Mouse (Mus musculus): ENCODE results near the gene Eva1a. TPM values are rescaled to one million over a fixed set of nuclear protein-coding genes. Genes with fewer than 3 reads are reported as not detected.

Gene Eva1a
- total RNA-seq, 4 experiments from 2014 or later, result 10.2 to 13.8 (median 13.0) TPM

DNA sequence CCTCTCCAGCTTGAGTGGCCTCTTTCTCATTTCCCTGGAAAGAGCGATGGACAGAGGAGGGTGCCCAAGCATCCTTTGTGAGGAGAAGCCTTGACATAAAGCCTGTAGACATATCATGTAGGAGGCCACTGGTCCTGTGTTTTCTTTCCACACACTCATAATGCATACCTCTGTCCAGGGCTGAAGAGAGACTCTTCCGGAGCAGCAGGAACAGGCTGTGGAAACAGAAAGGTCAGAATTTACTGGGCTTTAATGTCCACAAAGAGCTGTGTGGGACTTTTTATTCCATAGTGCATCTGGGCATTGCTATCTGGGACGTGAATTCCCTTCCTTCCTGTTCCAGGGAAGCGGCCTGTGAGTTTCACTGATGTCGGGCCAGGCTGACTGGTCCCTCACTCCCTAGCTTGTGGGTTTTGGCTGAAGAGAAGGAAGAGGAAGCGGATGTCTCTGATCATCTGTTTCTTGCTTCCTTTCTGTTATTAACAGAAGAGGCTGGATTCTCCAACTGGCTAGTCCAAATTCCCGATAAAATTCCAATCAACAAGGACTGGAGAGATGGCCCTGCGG, 25.8 kb downstream of the Eva1a start:
- no peak for DNase-seq (ENCODE audit: low spot score in 2 of 2)

DNA sequence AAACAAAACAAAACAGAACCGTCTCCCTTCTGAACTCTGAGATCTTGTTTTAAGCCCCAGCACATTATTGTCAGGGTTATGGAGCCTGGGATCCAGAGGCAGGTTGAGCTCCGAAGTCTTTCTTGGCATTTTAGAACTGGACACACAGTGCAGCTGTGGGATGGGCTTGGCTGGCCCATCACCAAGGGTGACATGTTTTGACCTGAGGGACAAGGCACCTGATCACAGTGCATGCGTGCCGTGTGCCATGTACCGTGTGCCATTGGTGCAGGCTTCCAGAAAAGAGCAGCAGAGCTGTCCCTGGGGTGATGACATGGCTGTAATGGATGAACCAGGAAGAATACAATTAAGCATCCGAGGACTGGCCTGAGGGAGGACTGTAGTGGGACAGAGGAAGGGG, 29.6 kb downstream of the Eva1a start:
- no peak for DNase-seq (ENCODE audit: low spot score in 2 of 2)

DNA sequence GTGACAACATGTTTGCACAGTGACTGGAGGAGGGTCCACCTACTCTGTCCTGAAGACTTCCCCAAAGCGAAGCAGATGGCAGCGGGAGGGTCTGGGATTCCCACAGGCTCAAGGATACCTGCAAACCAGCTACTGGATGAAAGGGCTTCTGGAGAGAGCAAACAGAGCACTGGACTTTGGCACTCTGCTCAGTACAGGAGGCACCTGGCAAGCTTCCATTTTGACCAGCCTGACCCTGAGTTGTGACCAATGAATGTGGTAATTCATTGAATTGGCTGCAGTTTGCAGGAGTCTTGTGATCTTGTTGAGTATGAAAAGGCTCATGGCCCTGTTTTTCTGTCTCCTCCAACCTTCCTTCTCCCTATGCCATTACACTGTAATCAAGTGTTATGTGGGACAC, 32.2 kb downstream of the Eva1a start:
- peak; percentile 7 to 47 for DNase-seq (ENCODE audit: low spot score in 2 of 2)

DNA sequence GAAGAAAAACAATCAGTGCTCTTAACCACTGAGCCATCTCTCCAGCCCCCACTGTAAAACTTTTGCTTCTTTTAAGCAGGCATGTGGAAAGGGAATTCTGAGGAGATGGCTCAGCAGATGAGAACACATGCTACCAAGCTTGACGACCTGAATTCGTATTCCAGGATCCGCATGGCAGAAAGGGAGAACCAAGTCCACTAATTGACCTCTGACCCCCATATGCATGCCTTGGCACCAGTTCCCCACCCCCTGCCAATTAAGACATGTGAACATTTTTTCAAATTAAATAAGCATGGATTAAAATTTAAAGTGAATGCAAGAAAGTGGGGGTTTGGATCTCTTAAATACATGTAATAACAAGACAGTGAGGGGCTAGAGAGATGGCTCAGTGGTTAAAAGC, 32.7 kb downstream of the Eva1a start:
- no peak for DNase-seq (ENCODE audit: low spot score in 2 of 2)

DNA sequence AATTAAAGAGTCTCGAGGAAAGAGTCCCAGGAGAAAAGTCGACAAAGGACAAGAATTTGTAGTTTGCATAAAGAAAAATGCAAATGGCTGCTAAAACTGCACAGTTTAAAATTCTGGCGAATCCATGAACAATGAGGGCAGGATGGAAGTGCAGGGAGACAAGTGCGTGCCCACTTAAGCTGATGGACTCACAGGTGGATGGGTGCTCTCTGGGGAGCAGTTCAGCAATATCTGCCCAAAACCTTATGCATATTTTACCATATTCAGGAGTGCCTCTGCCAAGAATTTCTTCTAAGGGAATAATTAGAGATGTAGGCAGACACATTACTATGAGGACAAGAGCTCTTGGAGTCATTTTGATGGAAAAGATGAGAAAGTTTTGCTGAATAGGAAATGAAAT, 35.5 kb downstream of the Eva1a start:
- no peak for DNase-seq (ENCODE audit: low spot score in 2 of 2)

DNA sequence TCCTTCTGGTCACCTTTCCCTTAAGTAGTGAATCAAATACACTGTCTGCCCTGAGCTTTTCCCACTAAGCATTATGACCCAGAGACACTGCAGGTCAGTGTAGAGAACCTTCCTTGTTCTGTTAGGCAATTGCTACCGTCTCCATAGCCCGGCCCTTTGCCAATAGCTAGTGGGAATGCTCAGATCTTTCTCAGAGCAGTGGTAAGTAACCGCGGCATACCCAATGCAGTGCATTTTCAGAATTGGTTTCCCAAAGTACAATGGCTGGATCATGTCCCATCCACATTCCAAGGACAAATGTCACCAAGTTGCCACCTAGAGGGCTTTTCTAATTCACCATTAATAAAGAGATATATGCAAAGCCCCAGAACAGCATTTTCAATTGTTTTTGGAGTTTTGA, 38.0 kb downstream of the Eva1a start:
- no peak for DNase-seq (ENCODE audit: low spot score in 2 of 2)

DNA sequence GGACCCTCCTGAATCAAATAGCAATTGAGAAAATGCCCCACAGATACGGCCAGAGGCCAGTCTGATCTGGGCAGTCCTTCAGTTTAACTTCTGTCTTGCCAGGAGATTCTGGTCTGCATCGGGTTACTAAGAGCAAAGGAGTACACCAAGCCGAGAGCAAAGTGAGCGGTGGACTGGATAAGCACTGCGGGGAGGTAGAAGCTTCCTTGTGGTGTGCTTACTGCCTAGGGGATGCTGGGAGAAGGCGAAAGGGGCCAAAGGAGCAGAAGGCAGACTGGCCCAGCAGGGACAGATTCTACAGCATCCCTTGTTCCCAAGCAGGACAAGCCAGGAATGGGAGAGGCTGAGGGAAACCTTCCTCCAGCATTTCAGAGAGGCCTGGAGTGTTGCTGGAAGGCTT, 42.8 kb downstream of the Eva1a start:
- DNase-seq (ENCODE audit: low spot score in 2 of 2), result no peak

DNA sequence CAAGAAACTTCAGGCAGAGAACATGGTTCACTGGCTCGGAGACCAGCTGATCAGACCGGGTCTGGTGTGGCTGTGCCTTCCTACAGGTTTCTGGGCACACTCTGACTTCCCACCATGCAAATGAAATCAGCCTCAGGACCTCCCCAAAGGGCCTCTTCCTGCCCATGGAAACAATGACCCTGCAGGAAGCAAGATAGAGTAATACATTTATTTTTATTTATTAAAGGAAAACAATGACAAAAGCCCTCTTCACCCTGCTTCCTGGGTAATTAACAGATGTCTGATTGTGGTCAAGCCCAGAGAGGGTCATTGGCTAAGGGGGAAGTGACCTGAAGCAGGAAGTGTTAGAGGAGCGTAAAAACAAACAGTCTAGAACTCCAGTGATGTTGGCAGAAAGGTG, 43.4 kb downstream of the Eva1a start:
- DNase-seq (ENCODE audit: low spot score in 2 of 2), result no peak

DNA sequence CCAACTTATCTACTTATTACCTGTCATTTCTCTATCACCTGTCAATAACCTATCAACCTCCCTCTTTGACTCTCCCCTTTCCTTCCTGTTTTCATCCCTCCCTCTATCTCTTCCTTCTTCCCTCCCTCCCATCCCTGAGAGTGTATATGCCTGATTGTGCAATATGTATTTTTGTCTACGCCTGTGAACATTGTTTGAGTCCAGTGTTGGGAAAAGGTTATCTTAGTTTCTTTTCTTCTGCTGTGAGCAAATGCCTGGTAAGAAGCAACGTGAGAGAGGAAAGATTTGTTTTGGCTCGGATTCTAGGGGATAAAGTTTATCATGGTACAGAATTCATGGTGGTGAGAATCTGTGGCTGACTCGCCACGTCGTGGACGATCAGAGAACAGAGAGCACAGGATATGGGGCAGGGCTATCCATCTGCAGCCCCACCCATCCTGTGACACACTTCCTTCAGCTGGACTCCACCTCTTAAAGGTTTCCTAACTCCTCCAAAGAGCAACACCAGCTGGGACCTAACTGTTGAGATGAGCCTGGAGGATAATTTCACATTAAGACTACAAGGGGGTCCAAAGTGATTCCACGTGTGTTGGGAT, 44.6 kb downstream of the Eva1a start:
- DNase-seq (ENCODE audit: low spot score in 2 of 2), result no peak

DNA sequence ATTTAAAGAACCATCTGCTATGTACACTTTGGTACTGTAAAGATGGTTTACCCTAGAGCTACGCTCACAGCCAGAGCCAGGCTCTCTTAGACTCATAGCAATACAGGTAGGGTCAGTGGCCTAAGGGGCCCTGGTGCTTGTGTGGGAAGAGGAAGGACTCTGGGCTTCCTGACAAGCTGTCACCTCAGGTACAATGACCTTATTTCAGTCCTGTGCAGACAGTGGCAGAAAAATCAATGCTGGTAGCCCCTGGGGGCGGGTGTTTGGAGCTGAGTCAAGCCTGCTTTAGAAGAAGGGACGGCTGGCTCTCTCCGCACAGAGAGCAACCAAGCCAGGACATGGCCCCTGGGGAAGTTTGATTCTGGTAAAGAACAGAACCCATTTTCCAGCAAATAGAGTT, 47.3 kb downstream of the Eva1a start:
- DNase-seq (ENCODE audit: low spot score in 2 of 2), result no peak

DNA sequence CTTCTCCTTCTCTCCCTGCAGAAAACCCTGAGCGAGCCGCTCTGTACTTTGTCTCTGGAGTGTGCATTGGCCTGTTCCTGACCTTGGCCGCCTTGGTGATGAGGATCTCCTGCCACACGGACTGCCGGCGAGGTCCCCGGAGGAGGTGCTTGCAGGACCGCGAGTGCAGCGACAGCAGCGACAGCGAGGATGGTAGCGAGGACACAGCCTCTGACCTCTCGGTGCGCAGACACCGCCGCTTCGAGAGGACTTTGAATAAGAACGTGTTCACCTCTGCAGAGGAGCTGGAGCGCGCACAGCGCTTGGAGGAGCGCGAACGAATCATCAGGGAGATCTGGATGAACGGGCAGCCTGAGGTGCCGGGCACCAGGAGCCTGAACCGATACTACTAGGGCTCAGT, 50.9 kb downstream of the Eva1a start:
- DNase-seq (ENCODE audit: low spot score in 2 of 2), result no peak

DNA sequence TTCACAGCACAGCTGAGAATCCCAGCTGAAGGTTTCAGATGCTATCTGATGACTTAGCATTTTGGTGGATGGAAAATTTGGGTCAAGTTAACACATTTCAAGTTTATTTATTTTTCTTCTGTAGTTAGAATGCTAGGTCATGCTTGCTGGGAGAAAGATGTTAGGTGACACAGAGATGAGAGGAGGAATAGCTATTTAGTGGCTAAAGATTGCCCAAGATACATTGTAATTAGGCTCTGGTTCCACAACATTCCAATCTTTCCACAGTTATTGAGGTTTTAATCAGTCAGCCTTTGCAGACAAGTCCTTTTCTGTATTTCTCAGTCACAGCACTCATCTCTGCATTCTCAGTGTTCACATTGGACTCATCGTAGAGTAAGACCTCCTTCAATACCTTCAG, 56.9 kb downstream of the Eva1a start:
- DNase-seq (ENCODE audit: low spot score in 2 of 2), result no peak

DNA sequence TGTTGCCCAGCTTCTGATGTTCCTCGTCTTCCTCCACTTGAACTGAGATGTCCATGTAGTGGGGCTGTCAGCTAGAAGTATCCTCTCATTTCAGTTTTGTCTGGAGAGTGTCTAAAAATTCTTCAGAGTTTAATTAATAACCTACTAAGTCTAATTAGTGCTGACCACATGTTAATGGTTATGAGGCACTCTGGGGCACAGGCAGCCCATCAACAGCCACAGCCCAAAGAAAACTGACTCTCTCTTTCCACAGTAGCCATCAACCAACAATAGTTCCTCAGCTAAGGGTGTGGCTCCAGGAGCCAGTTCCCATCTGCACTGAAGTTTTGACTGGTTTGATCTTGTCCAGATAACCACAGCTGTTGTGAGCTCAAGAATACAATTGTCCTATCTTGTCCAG, 57.6 kb downstream of the Eva1a start:
- no peak for DNase-seq (ENCODE audit: low spot score in 2 of 2)

DNA sequence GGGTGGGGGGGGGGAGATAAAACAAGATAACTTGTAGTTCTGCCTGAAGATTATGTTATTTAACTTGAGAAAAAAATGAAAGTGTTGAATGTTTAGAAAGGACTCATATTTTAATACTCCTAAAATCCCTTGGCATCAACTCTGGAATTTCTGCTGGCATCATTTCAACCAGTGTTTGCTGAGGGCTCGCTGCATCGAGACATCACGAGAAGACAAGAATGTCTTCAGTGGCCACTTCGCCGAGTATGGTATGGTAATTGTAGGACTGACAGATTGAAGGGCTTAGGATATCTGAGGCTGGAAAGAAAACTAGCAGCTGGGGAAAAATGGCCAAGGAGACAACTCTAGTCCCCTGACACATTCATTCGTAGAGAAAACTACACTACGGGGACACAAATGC, 69.6 kb downstream of the Eva1a start:
- no peak for DNase-seq (ENCODE audit: low spot score in 2 of 2)

DNA sequence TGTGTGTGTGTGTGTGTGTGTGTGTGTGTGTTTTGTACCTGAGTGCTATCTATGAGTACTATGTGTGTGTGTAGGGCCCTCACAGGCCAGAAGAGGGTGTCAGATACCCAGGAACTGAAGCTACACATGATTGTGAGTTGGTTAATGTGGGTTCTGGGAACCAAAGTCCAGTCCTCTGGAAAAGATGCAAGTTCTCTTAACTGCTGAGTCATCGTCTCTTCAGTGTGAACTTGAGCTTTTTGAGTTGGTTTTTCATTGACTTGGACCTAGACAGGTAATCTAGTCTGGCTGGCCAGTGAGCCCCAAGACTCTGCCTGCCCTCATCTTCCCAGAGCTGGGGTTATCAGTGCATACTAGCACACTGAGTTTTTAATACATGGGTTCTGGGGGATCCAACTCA, 70.3 kb downstream of the Eva1a start:
- no peak for DNase-seq (ENCODE audit: low spot score in 2 of 2)

DNA sequence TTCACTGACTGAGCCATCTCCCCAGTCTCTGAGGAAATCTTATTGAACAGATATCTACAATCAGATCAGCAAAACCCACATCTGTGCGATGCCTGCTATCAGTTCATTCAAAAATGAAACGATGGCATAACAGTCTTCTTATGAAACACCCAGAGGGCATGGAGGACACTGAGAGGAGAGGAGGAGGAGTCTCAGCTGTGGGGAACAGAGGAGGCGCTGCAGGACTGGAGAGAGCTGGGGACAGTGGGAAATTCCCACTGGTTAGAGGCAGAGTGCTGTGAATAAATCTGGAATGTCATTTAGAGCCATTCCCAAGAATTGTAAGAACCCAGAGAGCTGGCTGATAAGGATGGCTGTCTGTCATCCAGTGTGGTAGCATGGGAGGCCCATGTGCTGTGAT, 70.7 kb downstream of the Eva1a start:
- no peak for DNase-seq (ENCODE audit: low spot score in 2 of 2)

DNA sequence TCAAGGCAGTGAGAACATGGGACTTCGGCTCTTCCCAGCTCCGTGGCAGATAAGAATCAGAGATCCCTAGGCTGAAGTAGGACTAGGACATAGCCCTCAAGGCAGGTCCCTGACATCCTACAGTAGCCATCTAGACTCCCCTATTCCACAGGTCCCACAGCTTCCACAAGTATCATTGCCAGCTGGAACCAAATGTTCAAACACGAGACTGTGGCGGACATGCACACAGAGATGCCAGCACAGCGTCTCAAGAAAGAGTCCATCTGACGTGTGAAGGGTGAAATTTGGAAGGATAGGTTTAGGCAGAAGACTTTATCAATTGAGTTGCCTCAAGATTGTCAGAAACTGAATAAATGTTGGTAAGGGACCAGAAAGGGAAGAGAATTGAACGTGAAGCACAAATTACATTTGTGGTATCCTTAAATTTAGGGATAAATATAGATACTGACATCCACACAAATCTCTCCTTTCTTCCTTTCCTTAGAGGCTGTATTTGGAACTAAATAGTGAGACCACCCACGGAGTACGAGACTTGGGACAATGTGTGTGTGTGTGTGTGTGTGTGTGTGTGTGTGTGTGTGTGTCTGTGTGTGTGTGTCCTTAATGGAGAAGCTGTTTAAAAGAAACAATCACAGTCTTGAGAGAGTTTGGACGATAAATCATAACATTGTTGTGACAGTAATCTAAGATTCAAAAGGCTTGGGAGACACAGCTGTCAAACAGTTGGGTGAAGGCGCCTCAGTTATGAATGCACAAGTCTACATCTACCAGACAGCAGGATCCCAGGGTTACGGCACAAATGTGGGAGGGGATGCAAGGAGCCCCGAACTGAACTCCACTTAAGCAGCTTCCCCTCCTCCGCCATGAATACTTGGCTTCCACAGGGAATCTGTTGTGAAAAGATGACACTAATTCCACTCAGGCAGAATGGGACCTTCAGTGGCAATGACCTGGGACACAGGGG, 71.6 kb downstream of the Eva1a start:
- DNase-seq (ENCODE audit: low spot score in 2 of 2), result no peak

DNA sequence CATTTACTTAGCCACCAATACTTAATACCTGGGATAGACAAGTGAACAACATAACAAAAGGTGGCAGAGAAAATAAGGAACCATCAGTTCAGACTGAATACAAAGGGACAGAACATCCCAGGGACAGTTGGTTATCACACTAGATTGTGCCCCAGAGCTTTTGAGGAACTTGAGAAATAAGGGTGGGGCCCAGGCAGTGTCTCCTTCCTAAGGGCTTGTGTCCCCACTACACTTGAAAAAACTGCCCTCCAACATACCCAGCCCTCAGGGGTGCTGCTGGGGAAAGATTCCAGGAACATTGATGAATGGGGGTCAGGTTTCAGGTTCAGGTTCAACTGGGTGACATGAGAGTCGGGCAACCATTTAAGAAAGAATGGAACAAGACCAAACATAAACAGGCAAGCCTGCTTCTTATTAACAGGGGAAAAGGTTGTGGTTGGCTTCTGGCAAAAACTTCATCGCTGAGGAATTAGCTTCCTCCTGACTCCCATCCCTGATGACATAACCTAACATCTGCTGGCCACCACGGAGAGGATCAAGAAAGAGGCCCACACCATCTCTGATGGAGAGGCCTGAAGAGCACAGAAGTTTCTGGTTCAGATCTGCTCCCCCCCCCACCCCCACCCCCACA, 74.6 kb downstream of the Eva1a start:
- no peak for DNase-seq (ENCODE audit: low spot score in 2 of 2)

DNA sequence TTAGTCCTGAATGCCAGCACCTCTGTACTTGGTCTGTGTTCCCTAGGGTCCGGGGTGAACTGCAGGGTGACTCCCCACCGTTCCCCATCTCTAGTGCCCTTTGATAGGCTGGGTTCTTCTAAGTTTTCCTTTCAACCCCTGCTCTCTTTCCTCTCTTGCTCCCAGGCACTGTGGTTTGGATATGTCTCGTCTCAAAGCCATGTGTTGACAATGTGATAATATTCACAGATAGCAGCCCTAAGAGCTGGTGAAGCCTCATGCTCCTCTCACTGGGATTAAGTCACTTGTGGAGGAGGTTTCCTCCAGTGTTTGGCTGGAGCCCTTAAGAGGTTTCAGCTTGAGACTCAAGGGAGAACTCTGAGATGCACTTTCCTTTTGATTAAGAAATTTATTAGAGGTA, 75.3 kb downstream of the Eva1a start:
- DNase-seq (ENCODE audit: low spot score in 2 of 2), result no peak

DNA sequence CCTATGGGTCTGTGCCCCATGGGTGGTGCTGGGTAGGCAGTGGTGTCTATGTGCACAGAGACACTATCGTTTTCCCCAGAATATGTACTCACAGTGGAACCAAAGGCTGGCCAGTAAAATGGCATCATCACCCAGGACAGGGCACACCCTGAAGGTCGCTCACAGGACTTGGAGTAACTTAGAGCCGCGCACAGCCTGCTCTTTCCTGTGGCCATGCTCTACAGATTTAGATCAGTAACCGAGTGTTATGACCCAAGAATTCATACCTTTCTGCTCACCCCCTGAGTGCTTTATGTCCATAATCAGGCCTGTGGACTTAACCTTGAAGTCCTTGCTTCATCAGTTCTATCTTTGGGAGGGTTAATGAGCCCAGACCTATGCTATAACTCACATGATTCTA, 77.0 kb downstream of the Eva1a start:
- DNase-seq (ENCODE audit: low spot score in 2 of 2), result no peak

DNA sequence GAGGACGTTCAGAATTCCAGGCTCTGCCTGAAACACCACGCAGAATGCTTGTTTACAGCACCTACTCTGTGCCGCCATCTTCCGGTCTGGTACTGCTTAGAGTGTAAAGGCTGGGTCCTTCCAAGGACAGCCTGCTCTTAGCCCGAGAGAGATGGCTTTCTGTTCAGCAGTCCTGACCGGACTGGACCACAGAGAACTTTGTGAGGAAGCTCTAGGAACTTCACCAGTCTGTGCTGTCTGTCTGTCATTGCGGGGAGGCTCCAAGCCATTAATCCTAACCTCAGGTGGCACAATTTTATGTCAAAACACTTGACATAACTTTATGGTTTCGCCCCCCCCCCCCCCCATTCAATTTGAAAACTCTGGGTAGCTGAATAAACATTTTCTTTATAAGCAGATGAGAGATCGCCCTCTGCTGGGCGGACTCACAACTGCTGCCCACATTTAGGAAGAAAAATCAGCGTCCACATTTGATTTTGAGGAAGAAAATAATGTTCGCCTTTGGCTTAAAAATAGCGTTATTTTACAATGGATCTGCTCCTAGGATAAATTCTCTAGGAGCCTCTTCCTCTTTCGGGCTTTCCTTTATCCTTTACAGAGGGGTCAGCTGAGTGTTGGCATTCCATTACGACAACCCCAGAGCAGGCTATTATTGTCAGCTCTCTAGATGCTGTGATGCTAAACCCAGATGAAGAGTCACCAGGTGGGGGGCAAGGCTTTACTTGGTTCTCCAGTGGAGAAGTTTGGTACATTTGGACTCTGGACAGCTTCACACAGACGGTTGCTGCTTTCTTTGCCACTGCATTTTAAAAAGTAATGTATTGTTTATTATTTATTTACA, 78.7 kb downstream of the Eva1a start:
- DNase-seq (ENCODE audit: low spot score in 2 of 2), result peak; percentile 28 to 46
